Mouse (Mus musculus): ENCODE data around the gene Emilin3.
"Not testable (repeated sequence)": the region's sequence is repeated elsewhere in the genome, so short reads cannot be mapped to it uniquely, and the experiment has no call there.

Emilin3 gene

GRCm38 (mm10) chr2:160912231-160912671 lies at the start of gene Emilin3:
Gene Emilin3 (minus strand): TSS chr2:160912328.
- no peak for DNase-seq (ENCODE audit: low spot score in 2 of 2)

- no peak for DNase-seq (ENCODE audit: low spot score in 2 of 2)
These were observed 49.0 kb upstream of the Emilin3 start for GRCm38 (mm10) chr2:160960956-160961646.

- DNase-seq (ENCODE audit: low spot score in 2 of 2): no peak
These were observed 47.8 kb upstream of the Emilin3 start for GRCm38 (mm10) chr2:160959901-160960300.

GRCm38 (mm10) chr2:160958737-160959136 lies 46.6 kb upstream of the Emilin3 start:
- no peak for DNase-seq (ENCODE audit: low spot score in 2 of 2)

- not testable (repeated sequence) for DNase-seq (ENCODE audit: low spot score in 2 of 2)
These were observed 45.7 kb upstream of the Emilin3 start for GRCm38 (mm10) chr2:160957801-160958200.

GRCm38 (mm10) chr2:160957307-160957706 lies 45.2 kb upstream of the Emilin3 start:
- DNase-seq (ENCODE audit: low spot score in 2 of 2): not testable (repeated sequence)

- no peak for DNase-seq (ENCODE audit: low spot score in 2 of 2)
These were observed 43.2 kb upstream of the Emilin3 start for GRCm38 (mm10) chr2:160955331-160955730.

GRCm38 (mm10) chr2:160954541-160954940 lies 42.4 kb upstream of the Emilin3 start:
- DNase-seq (ENCODE audit: low spot score in 2 of 2): no peak

- no peak for DNase-seq (ENCODE audit: low spot score in 2 of 2)
These were observed 41.2 kb upstream of the Emilin3 start for GRCm38 (mm10) chr2:160953131-160953873.

GRCm38 (mm10) chr2:160951595-160951994 lies 39.5 kb upstream of the Emilin3 start:
- no peak for DNase-seq (ENCODE audit: low spot score in 2 of 2)

GRCm38 (mm10) chr2:160942443-160942842 lies 30.3 kb upstream of the Emilin3 start:
- no peak for DNase-seq (ENCODE audit: low spot score in 2 of 2)

- no peak for DNase-seq (ENCODE audit: low spot score in 2 of 2)
These were observed 29.0 kb upstream of the Emilin3 start for GRCm38 (mm10) chr2:160940930-160941709.

GRCm38 (mm10) chr2:160934451-160934850 lies 22.3 kb upstream of the Emilin3 start:
- DNase-seq (ENCODE audit: low spot score in 2 of 2): no peak

GRCm38 (mm10) chr2:160933890-160934289 lies 21.8 kb upstream of the Emilin3 start:
- no peak for DNase-seq (ENCODE audit: low spot score in 2 of 2)

- no peak for DNase-seq (ENCODE audit: low spot score in 2 of 2)
These were observed 20.9 kb upstream of the Emilin3 start for GRCm38 (mm10) chr2:160932981-160933380.

- no peak for DNase-seq (ENCODE audit: low spot score in 2 of 2)
These were observed 20.2 kb upstream of the Emilin3 start for GRCm38 (mm10) chr2:160932325-160932724.

- DNase-seq (ENCODE audit: low spot score in 2 of 2): no peak
These were observed 19.2 kb upstream of the Emilin3 start for GRCm38 (mm10) chr2:160931378-160931777.

- no peak for DNase-seq (ENCODE audit: low spot score in 2 of 2)
These were observed 13.1 kb upstream of the Emilin3 start for GRCm38 (mm10) chr2:160925203-160925602.

GRCm38 (mm10) chr2:160921285-160921684 lies 9.2 kb upstream of the Emilin3 start:
- DNase-seq (ENCODE audit: low spot score in 2 of 2): no peak

GRCm38 (mm10) chr2:160918930-160919215 lies 6.7 kb upstream of the Emilin3 start:
- DNase-seq (ENCODE audit: low spot score in 2 of 2): no peak

GRCm38 (mm10) chr2:160918154-160918929 lies 6.2 kb upstream of the Emilin3 start:
- DNase-seq (ENCODE audit: low spot score in 2 of 2): no peak

- DNase-seq (ENCODE audit: low spot score in 2 of 2): no peak
These were observed 5.2 kb upstream of the Emilin3 start for GRCm38 (mm10) chr2:160917313-160917712.
